Mouse (Mus musculus) limb, embryonic 11.5 days (tissue): Measurements from ENCODE around the gene Mfsd4b5. TPM values are rescaled to one million over a fixed set of nuclear protein-coding genes. Genes with fewer than 3 reads are reported as not detected.
A peak's percentile ranks its signal among the peaks of the same experiment; 100 is the strongest.
"Not testable (repeated sequence)": the region's sequence is repeated elsewhere in the genome, so short reads cannot be mapped to it uniquely, and the experiment has no call there.

Experiments
- ATAC-seq: fragments of 200-750 bp; cut with Nextera tagmentation; 2 replicates; pipeline ENCODE4 v1.8.0; 2017; ENCODE audit warnings: low read depth; ENCODE audit not compliant: insufficient number of reproducible peaks, low FRiP score, low TSS enrichment
- DNase-seq: peaks from one replicate; pipeline ENCODE4 v3.0.0-alpha.2; 2015; ENCODE audit warnings: low spot score
- H3K27ac ChIP-seq: fragments of 300-500 bp; sonication (generic); replicated peaks from 2 replicates; pipeline ENCODE4 v1.5.1; 2014; ENCODE audit warnings: low read depth, mild to moderate bottlenecking, low read length
- H3K27me3 ChIP-seq: fragments of 300-500 bp; sonication (generic); 2 replicates; pipeline ENCODE4 v1.6.1; 2014; ENCODE audit warnings: mild to moderate bottlenecking, low read length, mixed read lengths; ENCODE audit not compliant: control insufficient read depth, insufficient read depth
- H3K36me3 ChIP-seq: fragments of 300-500 bp; sonication (generic); 2 replicates; pipeline ENCODE4 v1.6.1; 2014; ENCODE audit warnings: mild to moderate bottlenecking, low read length, moderate library complexity, mixed read lengths; ENCODE audit not compliant: control insufficient read depth, insufficient read depth
- H3K4me1 ChIP-seq: fragments of 300-500 bp; sonication (generic); 2 replicates; pipeline ENCODE4 v1.6.1; 2014; ENCODE audit warnings: low read length, mixed read lengths; ENCODE audit not compliant: control insufficient read depth, insufficient read depth
- H3K4me2 ChIP-seq: fragments of 300-500 bp; sonication (generic); 2 replicates; pipeline ENCODE4 v1.6.1; 2014; ENCODE audit warnings: low read depth, mild to moderate bottlenecking, moderate library complexity; ENCODE audit not compliant: severe bottlenecking
- H3K4me3 ChIP-seq: fragments of 300-500 bp; sonication (generic); 2 replicates; pipeline ENCODE4 v1.5.1; 2014; ENCODE audit warnings: low read depth, low read length
- H3K9ac ChIP-seq: fragments of 300-500 bp; sonication (generic); 2 replicates; pipeline ENCODE4 v1.6.1; 2014; ENCODE audit warnings: mild to moderate bottlenecking, low read length
- H3K9me3 ChIP-seq: fragments of 300-500 bp; sonication (generic); 2 replicates; pipeline ENCODE4 v1.6.1; 2016; ENCODE audit warnings: low read length; ENCODE audit not compliant: control insufficient read depth
- WGBS: fragments of 180-500 bp; shearing (Covaris S2); extraction: QIAGEN DNeasy Blood & Tissue Kit; methylation state at CpG from one replicate; pipeline ENCODE4 v1.1.7; 2014; 5-methylcytosine and 5-hydroxymethylcytosine counted together
- polyA plus RNA-seq: library from polyadenylated mRNA; unstranded; fragments of >200 nt; fragmentation: Nextera tagmentation; extraction: Ambion mirVana; gene quantifications from 2 replicates; pipeline ENCODE4 v1.2.1, GENCODE M21; 2014

Mfsd4b5 gene
- polyA plus RNA-seq, 1 experiment from 2014 or later, result 0.08 TPM

DNA sequence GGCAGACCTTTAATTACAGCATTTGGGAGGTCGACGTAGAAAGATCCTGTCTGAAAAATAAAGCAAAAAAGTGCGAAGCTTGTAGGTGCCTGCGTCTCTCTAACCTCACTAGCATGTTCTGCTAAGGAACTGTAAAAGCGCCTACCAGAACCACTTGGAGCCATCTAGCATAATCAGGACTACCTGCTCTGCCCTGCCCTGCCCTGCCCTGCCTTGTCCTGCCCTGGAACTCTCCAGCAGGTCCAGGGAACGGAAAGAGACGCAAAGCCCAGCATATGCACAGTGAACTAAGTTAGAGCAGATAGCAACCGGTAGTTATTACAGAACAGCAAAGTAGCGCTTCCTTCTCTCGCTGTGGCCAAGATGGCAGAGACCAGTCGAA, 26.0 kb downstream of the Mfsd4b5 start:
- no peak for DNase-seq
- H3K9me3 ChIP-seq, result no peaks in the 10 kb centered on the region
- no peak overlapping the region for H3K27ac ChIP-seq
- H3K27me3 ChIP-seq, result no peaks in the 10 kb centered on the region
- H3K4me2 ChIP-seq, result no peak overlapping the region; the same call in 1 of the 2 replicates
- 47% methylated on average over 11 of the region's 11 CpGs for WGBS
- no peak for ATAC-seq
- no peaks in the 10 kb centered on the region for H3K4me1 ChIP-seq
- H3K9ac ChIP-seq, result no peak overlapping the region
- H3K4me3 ChIP-seq, result peak overlapping the region; percentile 51; the same call in 1 of the 2 replicates
- no peaks in the 10 kb centered on the region for H3K36me3 ChIP-seq

DNA sequence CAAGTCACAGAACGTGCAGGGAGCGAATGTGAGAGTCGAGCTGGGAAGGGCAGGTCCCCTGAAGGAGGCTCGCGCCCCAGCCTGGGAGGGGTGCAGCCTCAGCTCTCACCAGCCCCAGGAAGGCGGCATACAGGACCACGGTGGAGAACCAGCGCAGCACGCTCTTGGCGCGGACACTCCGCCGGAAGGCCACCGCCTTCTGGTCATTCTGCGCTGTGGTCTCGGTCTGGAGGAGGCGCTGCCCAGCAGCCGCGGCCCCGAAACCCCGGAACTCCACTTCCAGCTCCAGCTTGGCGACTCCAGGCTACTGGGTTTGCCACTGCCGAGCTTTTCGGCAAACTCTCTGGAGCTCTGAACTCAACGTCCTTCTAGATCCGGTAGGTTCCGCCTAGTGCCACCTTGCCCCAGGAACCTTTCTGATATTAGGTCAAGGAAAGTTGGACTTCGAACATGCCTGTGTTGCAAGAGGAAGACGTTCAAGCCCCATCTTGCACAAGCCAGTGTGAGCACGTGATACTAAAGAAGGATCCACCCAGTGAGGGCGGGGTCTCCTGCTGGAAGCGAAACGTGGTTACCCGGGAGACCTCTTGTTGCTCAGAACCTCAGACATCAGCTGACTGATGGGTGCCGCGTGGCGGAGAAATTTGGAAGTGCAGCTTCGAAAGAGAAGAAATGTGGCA, 26.5 kb downstream of the Mfsd4b5 start, which contains the start of gene Mfsd4b3:
Gene Mfsd4b3, minus strand, starts transcription at position 393 of the 680 bp plus-strand sequence.
- under 1% methylated on average over 36 of the region's 38 CpGs for WGBS
- Histone ChIP-seq H3K4me1 (no peaks in the 10 kb centered on the region), H3K27ac (no peak within 1 kb of the TSS), H3K9ac (peak within 1 kb of the TSS; percentile 34; the same call in 1 of the 2 replicates), H3K4me3 (peak within 1 kb of the TSS; percentile 51), H3K36me3 (no peaks in the 10 kb centered on the region), H3K9me3 (no peaks in the 10 kb centered on the region), H3K27me3 (no peaks in the 10 kb centered on the region), H3K4me2 (peak within 1 kb of the TSS; percentile 73)
- DNase-seq (peak; percentile 93), ATAC-seq (peak; percentile 97)

DNA sequence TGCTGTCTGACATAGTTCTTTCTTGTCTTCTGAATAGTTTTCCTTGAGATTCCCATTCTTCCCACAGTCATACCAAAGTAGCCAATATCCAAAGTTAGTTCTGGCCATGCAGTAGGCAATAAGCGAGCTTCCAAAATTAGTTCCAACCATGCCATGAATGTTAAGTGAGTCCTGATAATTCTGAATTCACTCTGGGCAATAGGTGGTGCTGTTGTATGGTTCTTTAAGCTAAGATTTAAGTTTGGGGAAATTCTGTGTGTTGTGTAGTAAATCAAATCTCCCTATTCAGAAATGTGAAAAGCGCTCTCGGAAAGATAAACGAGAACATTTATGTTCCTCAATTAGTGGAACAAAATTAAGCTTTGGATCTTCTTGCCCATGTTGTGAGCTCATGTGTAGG, 28.2 kb downstream of the Mfsd4b5 start:
- no peak overlapping the region for H3K4me3 ChIP-seq
- H3K36me3 ChIP-seq, result no peaks in the 10 kb centered on the region
- 78% methylated on average over 4 of the region's 4 CpGs for WGBS
- H3K9me3 ChIP-seq, result no peaks in the 10 kb centered on the region
- DNase-seq (no peak), ATAC-seq (no peak)
- no peak overlapping the region for H3K4me2 ChIP-seq
- no peaks in the 10 kb centered on the region for H3K27me3 ChIP-seq
- H3K27ac ChIP-seq, result no peak overlapping the region
- H3K9ac ChIP-seq, result no peak overlapping the region
- H3K4me1 ChIP-seq, result no peaks in the 10 kb centered on the region

DNA sequence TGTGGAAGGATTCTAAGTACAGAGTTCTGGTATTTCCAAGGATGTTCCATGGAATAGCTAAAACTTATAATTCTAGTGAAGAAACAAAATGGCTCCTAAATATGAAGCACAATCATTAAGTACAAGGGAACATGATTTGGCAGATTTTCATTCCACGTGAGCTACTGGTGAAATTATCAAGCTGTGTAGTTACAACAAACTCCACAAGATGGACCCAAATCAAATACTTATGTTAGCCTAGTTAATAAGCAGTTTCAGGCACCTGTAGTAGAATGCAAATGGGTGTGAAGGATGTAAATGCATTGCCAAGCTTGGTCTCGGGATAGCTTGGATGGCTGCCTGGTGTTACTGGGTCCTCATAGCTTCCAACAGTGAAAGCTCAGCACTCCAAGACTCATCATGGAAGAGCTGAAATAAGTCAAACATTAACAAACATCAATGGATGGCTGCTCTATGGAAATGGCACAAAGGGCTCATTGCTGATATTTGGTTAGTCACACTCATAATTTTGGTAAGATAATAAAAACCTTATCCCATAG, 30.0 kb downstream of the Mfsd4b5 start:
- Histone ChIP-seq H3K9ac (no peak overlapping the region), H3K27me3 (no peaks in the 10 kb centered on the region), H3K4me3 (no peak overlapping the region), H3K36me3 (no peaks in the 10 kb centered on the region), H3K9me3 (no peaks in the 10 kb centered on the region), H3K27ac (no peak overlapping the region), H3K4me1 (no peaks in the 10 kb centered on the region), H3K4me2 (no peak overlapping the region)
- 79% methylated on average over 2 of the region's 2 CpGs for WGBS
- DNase-seq (no peak), ATAC-seq (no peak)

DNA sequence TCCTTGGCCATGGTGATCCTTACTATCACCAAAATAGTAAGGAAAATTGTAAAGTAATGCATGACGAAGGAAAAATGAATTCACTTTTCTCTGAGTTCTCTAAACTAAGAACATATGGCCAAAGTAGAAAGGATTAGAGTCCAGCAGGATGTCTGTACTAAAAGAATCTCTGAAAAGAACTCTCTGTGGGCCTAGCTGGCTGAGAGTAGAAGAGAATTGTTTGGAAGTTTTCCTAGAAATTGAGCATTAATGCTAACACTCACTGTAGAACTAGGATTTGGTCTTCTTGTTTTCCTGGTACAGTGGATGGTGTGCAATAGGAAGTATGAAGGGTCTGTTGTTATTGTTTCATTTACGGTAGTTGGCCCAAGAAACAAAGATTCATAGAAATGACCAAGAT, 31.3 kb downstream of the Mfsd4b5 start:
- Histone ChIP-seq H3K4me3 (no peak overlapping the region), H3K9me3 (no peaks in the 10 kb centered on the region), H3K4me2 (no peak overlapping the region), H3K9ac (no peak overlapping the region), H3K27me3 (no peaks in the 10 kb centered on the region), H3K36me3 (no peaks in the 10 kb centered on the region), H3K27ac (no peak overlapping the region), H3K4me1 (no peaks in the 10 kb centered on the region)
- WGBS, result 84% methylated on average over 2 of the region's 2 CpGs
- no peak for DNase-seq
- no peak for ATAC-seq

DNA sequence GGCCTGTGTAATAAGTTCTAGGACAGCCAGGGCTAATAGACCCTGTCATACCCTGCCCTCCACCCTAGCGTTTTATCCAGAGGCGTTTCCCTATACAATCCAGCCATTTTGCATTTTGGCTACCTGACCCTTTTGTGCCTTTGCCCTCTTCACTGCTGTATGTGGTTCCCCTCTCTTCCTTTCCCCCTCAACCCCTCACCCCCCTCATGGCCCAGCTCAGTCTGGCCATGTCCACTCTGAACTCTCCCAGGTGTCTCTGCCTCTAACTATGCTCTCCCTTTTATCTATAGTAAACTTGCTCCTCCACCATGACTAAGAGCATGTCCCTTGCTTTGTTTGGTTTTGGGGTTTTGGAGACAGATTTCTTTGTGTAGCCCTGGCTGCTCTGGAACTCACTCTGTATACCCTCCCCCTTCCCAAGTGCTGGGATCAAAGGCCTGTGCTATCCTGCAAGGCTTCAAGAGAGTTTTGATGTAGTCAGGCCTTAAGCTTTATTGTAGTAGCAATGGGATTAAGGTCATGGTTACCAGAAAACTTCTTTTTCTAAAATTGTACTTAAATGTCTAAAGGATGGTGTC, 37.0 kb downstream of the Mfsd4b5 start:
- no peak for ATAC-seq
- 94% methylated on average over 2 of the region's 2 CpGs for WGBS
- H3K4me2 ChIP-seq, result no peak overlapping the region

DNA sequence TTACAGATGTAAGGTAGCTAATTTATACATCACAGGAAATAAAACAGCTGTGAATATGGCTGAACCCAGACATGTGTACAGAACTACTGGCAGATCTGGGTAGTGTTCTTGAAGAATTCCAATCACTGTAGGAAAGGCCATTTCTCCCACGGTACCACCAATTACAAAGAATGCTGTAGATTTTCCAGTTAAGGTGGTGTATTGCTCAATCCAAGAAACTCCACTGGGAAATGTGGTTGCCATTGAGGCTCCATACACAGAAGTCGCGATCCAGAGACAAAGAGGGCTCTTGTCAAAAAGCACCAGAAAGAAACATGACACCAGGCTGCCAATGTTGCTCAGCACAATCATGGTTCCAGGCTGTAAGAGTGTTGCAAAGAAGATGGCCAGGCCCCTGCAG, 39.3 kb downstream of the Mfsd4b5 start:
- H3K4me3 ChIP-seq, H3K9ac ChIP-seq, H3K4me1 ChIP-seq, ATAC-seq, H3K27ac ChIP-seq, H3K4me2 ChIP-seq, DNase-seq, H3K9me3 ChIP-seq, H3K36me3 ChIP-seq, H3K27me3 ChIP-seq: not testable (repeated sequence)
- 91% methylated on average over 3 of the region's 3 CpGs for WGBS

More for the DNA sequence above, 37.0 kb downstream of the Mfsd4b5 start:
- no peak for DNase-seq
- no peaks in the 10 kb centered on the region for H3K4me1 ChIP-seq
- H3K36me3 ChIP-seq, result no peaks in the 10 kb centered on the region
- no peaks in the 10 kb centered on the region for H3K27me3 ChIP-seq
- no peaks in the 10 kb centered on the region for H3K9me3 ChIP-seq
- H3K4me3 ChIP-seq, result no peak overlapping the region
- no peak overlapping the region for H3K27ac ChIP-seq
- no peak overlapping the region for H3K9ac ChIP-seq

DNA sequence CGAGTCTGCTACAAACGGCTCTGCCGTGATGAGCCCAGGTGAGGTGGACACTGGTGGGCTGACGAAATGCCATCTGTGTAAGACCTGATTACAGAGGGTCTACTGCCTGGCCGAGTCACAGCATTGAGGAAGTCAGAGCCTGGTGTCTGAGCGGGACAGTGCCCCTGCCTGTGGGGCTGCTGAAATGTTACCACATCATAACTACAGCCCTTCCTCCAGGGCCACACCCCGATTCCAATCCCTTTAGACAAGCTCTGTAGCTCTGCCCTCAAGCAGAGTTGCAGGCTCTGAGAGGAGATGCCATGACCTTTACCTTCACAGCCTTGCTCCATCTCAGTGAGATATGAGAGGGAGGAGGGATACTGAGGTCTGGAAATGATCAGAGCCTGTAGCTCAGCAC, 49.9 kb downstream of the Mfsd4b5 start:
- H3K9me3 ChIP-seq, result no peaks in the 10 kb centered on the region
- 70% methylated on average over 7 of the region's 7 CpGs for WGBS
- no peak overlapping the region for H3K4me2 ChIP-seq
- ATAC-seq (no peak), DNase-seq (no peak)
- H3K9ac ChIP-seq, result no peak overlapping the region
- H3K36me3 ChIP-seq, result no peaks in the 10 kb centered on the region
- no peaks in the 10 kb centered on the region for H3K4me1 ChIP-seq
- no peak overlapping the region for H3K27ac ChIP-seq
- H3K4me3 ChIP-seq, result no peak overlapping the region
- no peaks in the 10 kb centered on the region for H3K27me3 ChIP-seq
